Mouse (Mus musculus) telencephalon, adult 2 months (tissue): ENCODE measurements around the gene Slfn14.
A peak's percentile ranks its signal among the peaks of the same experiment; 100 is the strongest.
"Not testable (repeated sequence)": the region's sequence is repeated elsewhere in the genome, so short reads cannot be mapped to it uniquely, and the experiment has no call there.

Experiments
- DNase-seq: peaks from one replicate; pipeline ENCODE4 v3.0.0-alpha.2; 2011; ENCODE audit warnings: low read depth, low spot score

Gene Slfn14

DNA sequence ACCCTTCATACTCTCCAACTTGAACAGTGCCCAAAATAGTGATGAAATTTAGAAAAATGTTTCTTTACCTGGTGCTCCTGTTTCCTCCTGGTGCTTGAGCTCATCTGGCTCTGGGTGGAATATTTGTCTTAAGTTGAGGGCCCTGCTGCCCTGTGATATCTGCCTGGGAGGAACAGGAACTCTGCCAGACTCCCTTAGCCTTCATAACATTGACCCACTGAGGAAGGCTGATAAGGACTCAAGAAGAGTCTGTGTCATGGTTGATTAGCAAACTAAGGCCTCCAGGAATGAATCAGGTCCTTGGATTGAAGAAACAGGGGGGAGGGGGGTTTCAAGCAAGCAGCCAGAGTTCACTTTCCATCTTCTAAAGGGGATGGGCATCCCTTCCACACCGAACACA lies at the start of gene Slfn14:
Slfn14 (minus strand) TSS at position 161 of the 400 bp plus-strand sequence.
- DNase-seq, result no peak

DNA sequence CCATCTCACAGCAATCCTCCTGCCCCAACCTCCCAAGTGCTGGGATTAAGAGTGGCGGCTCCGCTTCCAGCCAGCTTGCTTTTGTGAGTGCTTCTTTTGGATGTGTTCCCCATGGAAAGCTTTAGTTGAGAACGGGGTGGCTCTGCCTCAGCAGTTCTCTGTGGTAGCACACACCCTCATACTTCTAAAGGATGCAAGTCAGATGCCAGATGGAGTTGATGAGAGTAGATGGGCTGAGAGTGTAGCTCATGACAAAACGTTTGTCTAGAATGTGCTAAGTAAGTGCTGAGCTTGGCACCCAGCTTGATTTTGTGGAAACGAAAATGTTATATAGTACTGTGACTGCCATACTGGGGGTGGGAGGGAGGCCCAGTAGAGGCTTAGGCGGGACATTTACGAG lies 49.3 kb upstream of the Slfn14 start:
- DNase-seq, result peak; percentile 85

DNA sequence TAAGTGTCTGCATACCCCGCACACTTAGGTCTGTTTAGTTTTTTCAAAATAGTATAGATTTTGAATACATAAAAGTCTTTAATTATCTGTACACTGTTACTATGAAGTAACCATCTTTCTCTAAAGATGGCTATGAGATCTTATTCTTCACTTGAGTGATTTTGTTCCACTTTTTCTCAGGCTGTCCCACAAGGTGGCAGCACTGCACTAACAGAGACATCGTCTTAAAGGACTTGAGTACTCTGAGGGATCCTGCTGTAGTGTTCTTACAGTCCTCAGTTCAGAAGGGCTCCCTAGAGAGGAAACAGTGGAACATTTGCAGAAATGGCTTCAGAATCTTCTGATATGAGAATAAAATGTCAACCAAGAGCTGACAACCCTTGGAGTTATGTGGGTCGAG lies 40.9 kb upstream of the Slfn14 start:
- peak; percentile 54 for DNase-seq

DNA sequence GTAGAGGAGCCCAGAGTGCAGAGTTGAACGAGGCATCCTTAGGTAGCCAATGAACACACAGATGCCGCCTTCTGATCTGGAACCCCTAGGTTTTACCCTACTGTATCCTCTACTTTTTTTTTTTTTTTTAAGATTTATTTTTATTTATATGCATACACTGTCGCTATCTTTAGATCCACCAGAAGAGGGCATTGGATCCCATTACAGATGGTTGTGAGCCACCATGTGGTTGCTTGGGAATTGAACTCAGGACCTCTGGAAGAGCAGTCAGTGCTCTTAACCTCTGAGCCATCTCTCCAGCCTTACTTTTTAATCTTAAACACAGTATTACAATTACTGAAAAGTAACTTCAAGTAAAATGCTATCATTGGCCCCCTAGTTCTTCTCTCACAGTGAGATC lies 40.2 kb upstream of the Slfn14 start:
- DNase-seq, result not testable (repeated sequence)

DNA sequence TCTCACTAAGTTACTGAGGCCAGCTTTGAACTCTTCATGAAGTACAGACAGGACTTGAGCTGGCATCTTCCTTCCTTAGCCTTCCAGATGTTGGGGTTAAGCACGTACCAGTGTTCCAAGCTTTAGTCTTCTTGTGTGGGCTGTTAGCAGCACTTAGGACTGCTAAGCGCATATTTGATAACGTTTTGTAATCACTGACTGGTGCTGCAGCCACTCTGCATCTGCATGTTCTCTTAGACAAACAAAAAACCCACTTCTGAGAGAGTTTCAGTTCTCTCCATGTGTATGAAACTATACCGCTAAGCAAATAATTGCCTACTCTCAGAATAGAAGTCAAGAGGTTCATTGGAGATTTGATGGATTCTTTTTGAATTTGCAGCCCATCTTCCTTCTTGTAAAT lies 32.5 kb upstream of the Slfn14 start:
- no peak for DNase-seq

DNA sequence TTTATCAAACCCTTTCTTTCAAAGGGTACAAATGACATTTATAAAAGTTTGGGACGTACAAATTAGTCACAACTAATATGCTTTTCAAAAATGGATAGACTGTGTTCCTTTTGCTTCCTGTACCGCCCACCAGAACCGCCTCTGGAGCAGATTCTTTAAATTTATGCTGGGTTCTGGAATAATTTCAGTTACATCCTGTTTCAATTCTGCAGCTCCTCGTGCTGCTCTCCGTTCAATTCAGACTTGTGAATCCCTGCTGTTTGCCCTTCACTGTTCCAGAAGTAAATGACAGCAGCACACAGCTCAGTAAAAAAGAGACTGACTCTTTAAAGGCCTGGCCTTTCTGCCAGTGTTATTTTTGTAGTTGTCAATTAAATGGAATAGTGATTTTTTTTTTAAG lies 25.9 kb upstream of the Slfn14 start:
- peak; percentile 72 for DNase-seq

DNA sequence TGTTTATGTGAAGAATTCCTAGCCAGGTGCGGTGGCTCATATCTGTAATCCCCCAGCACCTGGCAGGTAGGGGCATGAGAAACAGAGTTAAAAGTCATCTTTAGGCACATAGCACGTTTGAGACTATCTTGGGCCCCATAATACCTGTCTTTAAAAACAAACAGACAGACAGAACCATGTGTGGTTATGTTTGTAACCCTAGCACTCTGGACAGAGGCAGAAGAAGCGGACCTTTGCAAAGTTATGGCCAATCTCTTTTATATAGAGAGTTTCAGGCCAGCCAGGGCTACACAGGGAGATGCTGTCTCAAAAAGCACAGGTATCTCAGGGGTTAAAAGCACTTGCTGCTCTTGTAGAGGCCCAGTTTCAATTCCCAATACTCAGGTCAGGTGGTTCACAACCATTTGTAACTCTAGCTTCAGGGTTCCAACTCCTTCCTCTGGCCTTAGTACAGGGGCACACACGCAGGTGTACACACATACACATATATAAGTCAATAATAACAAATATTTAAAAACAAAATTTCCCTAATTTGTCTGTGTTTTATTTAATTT lies 20.3 kb upstream of the Slfn14 start:
- DNase-seq, result no peak

DNA sequence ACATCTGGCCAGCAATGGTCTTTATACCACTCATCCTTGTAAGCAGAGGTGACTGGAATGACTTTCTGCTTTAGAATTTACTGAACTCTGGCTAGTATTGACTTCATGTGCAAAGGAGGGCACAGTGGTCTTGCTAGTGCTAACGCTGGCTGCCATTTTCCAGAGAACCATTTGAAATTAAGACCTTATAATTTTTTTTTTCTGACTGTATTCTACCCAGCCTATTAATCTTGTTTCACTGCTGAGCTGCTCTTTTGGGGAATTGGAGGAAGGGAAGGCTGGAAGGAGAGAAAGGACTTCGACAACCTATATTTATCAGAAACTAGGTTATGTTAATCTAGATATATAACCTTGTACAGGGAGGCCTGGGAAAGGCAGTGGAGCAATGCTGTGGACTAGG lies 18.0 kb upstream of the Slfn14 start:
- DNase-seq, result no peak

DNA sequence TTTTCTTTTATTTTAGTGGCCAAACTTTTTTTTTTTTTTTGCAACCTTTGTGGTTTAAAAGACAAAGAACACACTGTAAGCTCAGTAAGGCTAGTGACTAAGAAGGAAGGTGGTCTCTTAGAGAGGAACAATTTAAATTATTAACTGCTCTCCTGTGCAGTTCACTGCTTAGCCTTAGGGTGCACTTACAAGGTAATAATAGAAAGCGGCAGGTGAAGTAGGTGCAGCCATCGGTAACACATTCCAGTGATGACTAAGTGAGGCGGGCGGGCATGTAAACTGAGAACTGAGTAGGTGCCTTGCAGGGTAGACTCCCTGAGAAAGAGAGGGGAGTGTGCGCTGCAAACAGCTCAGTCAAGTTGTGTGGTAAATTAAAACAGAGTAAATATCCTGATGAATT lies 17.2 kb upstream of the Slfn14 start:
- no peak for DNase-seq

DNA sequence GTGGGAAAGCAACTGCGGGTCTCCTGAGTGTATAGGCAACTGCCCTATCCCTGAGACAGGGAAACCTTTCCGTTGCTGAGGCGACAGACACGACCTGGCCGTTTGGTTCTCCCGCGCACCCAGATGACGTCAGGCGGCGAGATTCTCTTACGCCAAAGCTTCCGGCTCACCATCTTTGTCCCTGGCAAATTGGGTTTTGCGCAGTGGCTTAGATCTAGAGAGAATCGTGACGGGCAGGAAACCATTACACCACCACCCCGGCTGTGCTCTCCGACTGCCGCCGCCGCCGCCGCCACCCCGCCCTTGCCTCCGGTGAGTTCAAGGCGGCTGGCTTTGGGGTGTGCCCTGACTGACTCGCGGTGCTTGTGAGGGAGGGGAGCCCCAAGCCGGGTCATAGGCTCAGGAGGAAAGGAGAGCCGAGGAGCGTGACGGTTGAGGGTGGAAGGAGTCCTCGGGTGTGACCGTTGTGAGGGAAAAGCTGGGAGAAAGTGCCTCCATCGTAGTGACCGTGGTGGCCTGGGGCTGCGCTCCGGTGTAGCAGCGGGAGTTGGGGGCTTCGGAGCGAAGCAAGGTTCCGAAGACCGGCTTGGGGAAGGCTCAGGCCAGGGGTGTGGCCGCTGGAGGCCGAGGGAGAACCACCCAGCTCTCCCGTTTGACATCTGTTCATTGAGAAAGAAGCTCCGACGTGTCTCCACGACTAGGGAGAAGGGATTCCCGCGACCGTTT lies 16.2 kb upstream of the Slfn14 start, which contains the start of gene Pex12:
Pex12 (minus strand) TSS at position 61 of the 726 bp plus-strand sequence.
- DNase-seq, result peak; percentile 97

DNA sequence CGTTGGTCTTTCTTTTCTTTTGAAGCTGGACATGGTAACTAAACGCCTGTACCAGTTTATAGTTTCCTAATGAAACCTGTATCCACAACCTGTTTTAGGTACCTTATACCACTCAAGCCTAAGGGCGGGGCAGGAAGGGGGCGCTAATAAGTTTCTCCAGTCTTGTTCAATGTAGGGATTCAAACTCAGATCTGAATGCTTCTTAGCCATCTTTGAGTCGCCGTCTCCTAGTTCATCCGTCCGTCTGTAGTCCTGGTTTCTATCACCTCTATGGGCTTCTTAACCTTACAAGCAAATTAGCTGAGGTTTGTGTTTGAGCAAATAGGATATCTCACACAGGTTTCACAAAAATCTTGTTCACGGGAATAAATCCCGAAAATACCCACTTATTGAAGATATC lies 15.6 kb upstream of the Slfn14 start:
- no peak for DNase-seq

DNA sequence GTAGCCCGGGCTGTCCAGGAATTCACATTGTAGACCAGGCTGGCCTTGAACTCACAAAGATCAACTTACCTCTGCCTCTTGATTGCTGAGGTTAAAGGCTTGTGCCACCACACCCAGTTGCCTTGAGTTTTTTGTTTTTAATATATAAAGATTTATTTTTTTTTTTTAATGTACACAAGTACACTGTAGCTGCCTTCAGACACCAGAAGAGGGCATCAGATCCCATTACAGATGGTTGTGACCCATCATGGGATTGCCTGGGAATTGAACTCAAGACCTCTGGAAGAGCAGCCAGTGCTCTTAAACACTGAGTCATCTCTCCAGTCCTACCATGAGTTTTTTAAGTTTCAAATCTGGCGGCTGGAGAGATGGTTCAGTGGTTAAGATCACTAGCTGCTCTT lies 14.9 kb upstream of the Slfn14 start:
- no peak for DNase-seq

DNA sequence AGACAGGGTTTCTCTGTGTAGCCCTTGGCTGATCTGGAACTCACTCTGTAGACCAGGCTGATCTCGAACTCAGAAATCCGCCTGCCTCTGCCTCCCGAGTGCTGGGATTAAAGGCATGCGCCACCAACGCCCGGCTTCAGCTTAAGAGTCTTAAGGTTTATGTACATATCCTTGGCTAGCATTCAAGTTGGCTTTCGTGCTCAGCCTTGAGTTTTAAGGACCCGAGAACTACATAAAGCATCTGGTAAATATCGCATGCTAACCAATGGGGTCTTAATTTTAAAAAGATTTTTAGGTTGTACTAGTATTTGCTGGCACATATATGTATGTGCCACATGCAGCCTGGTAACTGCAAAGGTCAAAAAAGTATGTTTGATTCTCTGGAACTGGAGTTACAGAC lies 13.2 kb upstream of the Slfn14 start:
- DNase-seq, result no peak

DNA sequence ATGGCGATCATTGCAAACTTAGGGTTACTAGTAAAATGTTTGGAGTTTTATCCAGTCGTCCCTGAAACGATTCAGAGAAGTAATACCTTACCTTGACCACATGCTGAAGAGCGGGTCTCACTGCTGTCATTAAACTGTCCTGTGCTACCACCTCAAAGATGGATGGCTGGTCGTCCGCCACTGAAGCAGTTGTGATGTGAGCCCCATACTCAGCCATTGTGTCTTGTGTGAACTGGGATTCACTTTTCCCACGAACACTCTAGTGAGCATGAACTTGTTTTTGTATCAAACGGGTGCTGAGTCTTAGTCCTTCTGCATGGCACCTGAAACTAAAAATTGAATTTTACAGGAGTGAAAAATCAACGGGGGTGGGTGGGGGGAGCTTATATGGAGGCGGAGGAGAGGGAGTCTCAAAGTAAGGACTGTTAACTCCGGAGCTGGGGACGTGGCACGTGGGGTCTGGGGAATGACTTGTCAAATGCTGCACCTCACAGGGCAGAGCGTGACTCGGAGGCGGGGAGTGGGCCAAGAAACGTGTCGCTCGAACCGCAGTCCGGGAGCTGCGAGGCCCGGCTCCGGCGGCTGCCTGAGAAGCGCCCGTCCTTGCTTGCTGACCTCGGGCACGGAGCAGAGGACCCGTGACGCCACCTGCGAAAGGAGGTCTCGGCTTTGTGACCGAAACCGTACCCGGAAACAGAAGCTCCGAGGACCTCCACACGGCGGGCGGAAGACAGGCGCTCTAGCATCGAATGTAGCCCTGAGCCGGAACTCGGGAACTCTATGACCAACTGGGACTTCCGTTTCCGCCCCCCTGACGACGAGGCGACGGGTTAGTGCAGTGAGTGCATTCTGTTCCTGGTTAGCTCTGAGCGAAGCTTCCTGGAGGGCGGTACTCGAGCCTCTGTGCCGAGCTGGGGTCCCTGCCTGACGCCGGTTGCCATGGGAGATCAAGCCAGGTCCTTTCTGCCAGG lies 12.0 kb upstream of the Slfn14 start, which contains the start of gene Ap2b1:
Ap2b1 (plus strand) TSS at position 800 of the 971 bp plus-strand sequence.
- DNase-seq, result peak; percentile 96

DNA sequence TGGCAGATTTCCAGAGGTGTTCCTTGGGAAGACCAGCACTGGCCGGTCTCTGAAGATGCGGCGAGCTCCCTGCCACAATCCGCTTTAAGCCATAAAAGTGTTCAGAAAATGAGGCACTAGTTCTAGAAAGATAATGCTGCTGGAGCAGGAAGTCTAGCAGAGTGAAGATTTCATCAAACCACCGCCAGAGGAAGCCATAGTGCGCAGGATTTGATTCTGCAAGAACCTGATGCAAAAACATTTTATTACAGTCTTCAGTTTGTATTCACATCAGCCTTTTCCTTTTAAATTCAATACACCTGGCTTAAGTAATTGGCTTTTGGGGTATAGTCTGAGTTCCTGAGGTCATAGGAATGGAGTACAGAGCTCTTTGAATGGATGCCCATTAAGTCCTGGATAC lies 11.3 kb upstream of the Slfn14 start:
- DNase-seq, result no peak

DNA sequence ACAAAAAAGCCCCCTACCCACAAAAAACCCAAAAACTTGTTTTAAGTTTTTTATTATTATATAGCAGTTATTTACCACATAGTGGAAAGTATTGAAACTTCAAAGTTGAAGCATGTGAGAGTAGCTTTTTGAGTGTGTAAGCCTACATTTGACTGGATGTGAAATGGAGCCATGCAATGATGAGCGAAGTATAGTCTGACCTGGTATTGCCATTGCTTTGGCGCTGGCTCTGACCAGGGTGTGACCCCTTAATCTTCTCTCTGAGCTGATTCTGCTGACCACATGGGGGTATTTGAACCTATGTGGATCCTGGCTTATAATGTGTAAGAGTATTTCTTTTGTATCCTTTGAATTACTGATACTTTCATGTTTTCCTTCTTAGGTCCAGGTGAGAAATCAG lies 7.6 kb upstream of the Slfn14 start:
- no peak for DNase-seq

DNA sequence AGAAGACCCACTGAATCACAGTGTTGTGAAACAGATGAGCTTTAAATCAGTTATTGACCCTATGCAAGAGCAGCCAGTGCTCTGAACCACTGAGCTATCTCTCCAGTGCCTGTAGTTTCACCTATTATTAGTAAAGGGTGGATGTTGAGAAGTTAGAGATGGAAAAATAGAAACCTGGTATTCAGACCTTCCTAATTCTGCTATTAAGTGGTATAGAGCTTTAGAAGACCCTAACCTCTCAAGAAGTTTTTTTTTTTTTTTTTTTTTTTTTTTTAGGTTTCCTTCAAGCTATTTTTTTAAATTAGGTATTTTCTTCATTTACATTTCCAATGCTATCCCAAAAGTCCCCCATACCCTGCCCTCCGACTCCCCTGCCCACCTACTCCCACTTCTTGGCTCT lies 6.7 kb upstream of the Slfn14 start:
- no peak for DNase-seq

DNA sequence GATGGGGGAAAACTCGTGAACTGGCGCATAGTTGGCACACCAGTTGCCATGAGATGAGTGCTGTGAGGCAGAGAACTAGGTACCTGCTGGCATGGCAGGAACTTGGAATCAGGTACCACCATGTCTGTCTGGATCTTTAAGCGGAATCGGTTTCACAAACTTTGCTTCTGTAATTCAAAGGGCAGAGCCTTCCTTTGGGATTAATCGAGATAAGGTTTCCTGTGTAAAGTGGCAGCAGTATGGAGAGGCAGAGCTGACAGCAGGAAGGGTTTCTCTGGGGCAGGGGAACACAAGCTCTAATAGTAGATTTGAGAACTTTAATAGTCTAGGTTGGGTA lies 5.7 kb upstream of the Slfn14 start:
- DNase-seq, result no peak

DNA sequence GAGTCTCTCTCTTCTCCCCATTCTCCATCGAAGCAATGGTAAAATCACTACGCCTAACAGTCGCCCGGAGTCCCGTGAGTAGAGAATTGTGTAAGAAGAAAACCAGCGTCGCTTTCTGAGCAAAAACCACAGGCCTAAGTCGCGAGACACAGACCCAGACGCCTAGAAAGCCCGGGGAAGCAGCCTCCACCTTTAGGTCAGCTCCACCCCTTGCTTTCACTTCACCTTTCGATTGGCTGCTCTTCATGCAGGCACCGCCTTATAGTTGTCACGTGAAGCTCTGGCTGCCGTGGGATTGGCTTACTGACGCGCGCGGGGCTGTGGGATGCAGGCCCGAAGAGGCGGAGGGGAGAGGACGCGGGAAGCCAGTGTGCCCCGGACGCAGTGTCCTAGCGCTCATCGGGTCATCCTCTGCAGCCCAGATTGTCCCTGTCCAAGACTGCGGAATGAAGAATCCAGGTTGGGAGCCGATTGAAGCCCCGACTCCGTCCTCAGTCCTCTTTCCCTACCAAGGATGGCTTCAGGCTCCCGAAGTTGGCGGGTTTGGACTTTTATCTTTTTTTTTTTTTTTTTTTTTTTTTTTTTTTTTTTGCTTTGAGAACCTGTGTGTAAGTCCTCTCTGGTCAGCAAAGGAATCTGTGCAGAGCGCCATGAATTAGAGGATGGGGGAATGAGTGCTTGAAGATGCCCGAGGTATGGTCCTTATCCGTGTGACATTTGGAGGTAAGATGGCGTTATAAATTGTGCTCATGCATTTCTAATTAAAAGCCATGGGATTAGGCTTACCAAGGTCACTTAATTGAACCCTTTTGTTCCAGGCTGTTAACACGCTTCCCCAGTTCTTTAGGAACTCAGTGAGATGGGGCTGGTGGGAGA lies 5.1 kb upstream of the Slfn14 start:
- peak; percentile 96 for DNase-seq

DNA sequence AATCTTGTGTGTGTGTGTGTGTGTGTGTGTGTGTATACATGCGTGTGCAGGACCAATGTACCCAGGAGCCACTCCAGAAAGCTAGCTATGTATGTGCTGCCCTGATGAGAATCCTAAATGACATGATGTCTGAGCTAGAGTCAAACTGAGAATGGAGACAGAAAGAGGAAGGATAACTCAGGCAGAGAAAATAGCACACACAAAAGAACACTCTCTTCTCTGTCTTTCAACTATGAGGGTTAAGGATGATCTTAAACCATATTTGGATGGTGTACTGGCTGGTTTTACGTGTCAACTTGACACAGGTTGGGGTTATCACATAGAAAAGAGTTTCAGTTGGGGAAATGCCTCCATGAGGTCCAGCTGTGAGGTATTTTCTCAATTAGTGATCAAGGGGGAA lies 3.1 kb upstream of the Slfn14 start:
- no peak for DNase-seq

DNA sequence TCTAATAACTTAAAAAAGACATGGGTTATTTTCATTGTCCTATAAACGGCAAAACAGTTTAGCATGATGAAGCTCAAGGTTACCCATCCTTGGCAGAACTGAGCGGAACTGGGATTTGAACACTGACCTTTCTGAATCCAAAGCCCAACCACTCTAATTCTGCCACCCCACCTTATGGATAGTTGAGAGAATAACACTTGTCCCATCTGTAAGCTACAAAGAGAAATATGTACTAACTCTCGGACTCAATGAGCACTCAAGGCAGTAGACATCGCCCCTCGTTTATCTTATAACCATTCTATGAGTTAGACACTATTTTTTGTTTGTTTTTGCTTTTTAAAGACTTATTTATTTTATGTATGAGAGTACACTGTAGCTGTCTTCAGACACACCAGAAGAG lies 2.5 kb upstream of the Slfn14 start:
- DNase-seq, result no peak

DNA sequence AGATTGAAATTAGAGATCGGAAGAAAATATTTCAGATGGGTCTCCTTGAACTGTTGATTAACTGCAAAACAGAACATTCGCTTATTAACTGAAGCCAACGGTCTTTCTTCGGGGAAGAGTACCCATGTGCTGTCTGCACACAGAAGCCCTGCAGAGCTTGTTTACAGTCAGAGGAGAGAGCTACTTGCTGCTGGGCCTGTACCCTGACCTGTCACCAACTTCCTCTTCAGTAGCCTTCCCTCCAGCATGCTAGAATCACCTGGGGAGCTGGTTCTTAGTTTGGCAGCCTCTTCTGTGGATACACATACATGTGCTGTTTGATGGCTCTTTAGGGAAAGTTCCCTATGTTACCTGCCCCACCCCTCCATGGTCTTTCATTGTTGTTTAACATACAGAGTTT lies 899 bp downstream of the Slfn14 start:
- DNase-seq, result no peak
